Mouse (Mus musculus) liver, embryonic 14.5 days (tissue): ENCODE measurements at regions not wholly inside any gene's neighbourhood (a gene's known extent, or its start where the extent isn't known, plus 50 kb on each side); places are given as distances from the start of the nearest gene placed in this dataset.

Experiments
- ATAC-seq: fragments of 200-750 bp; cut with Nextera tagmentation; 2 replicates; pipeline ENCODE4 v1.8.0; 2017; ENCODE audit warnings: moderate number of reproducible peaks, mild to moderate bottlenecking, moderate library complexity; ENCODE audit not compliant: insufficient read depth
- DNase-seq, 3 experiments: peaks; one replicate each; pipeline ENCODE4 v3.0.0-alpha.2; 2012 to 2013; ENCODE audit warnings: low read depth in 3 of 3, low spot score in 3 of 3
- H3K27ac ChIP-seq: fragments of 300-500 bp; sonication (generic); 2 replicates; pipeline ENCODE4 v1.5.1; 2014; ENCODE audit warnings: moderate library complexity, mild to moderate bottlenecking, control low read depth, inconsistent platforms
- H3K27me3 ChIP-seq: fragments of 300-500 bp; sonication (generic); 2 replicates; pipeline ENCODE4 v1.6.1; 2014; ENCODE audit warnings: mild to moderate bottlenecking, low read length, moderate library complexity; ENCODE audit not compliant: control insufficient read depth, insufficient read depth
- H3K36me3 ChIP-seq: fragments of 300-500 bp; sonication (generic); replicated peaks from 2 replicates; pipeline ENCODE4 v1.6.1; 2014; ENCODE audit warnings: low read depth; ENCODE audit not compliant: control insufficient read depth, insufficient read depth
- H3K4me1 ChIP-seq, 2 experiments: fragments of 200-500 bp in 1 of 2; fragments of 300-500 bp in 1 of 2; sonication (generic) in 1 of 2; replicated peaks; 2 replicates each; pipeline ENCODE4 v1.6.1; 2012 to 2014; ENCODE audit warnings: antibody characterized with exemption in 1 of 2, inconsistent platforms in 1 of 2, low read length in 1 of 2; ENCODE audit not compliant: control insufficient read depth in 2 of 2, insufficient read depth in 2 of 2
- H3K4me2 ChIP-seq: fragments of 300-500 bp; sonication (generic); 2 replicates; pipeline ENCODE4 v1.6.1; 2014; ENCODE audit warnings: low read depth, mild to moderate bottlenecking, control low read depth, moderate library complexity
- H3K4me3 ChIP-seq, 2 experiments: fragments of 200-500 bp in 1 of 2; fragments of 300-500 bp in 1 of 2; sonication (generic) in 1 of 2; 2 replicates each; pipeline ENCODE4 v1.5.1; 2012 to 2014; ENCODE audit warnings: low read depth in 2 of 2, low read length in 2 of 2, mild to moderate bottlenecking in 2 of 2, control low read depth in 1 of 2, inconsistent platforms in 1 of 2, moderate library complexity in 1 of 2; ENCODE audit not compliant: insufficient read depth in 1 of 2
- H3K9ac ChIP-seq: fragments of 300-500 bp; sonication (generic); replicated peaks from 2 replicates; pipeline ENCODE4 v1.6.1; 2014; ENCODE audit warnings: mild to moderate bottlenecking, control low read depth, moderate library complexity
- H3K9me3 ChIP-seq: fragments of 300-500 bp; sonication (generic); 2 replicates; pipeline ENCODE4 v1.6.1; 2016; ENCODE audit warnings: low read length, mixed read lengths; ENCODE audit not compliant: control insufficient read depth
- CTCF ChIP-seq: IDR thresholded peaks from 2 replicates; pipeline ENCODE4 v1.5.1; 2016; ENCODE audit warnings: antibody characterized with exemption, low read depth, control low read depth
- EP300 ChIP-seq: IDR thresholded peaks from 2 replicates; pipeline ENCODE4 v1.6.1; 2016; ENCODE audit warnings: antibody characterized with exemption, low read depth
- WGBS: fragments of 180-500 bp; shearing (Covaris S2); extraction: QIAGEN DNeasy Blood & Tissue Kit; methylation state at CpG from one replicate; pipeline ENCODE4 v1.1.7; 2014; ENCODE audit not compliant: insufficient replicate concordance; 5-methylcytosine and 5-hydroxymethylcytosine counted together

DNA sequence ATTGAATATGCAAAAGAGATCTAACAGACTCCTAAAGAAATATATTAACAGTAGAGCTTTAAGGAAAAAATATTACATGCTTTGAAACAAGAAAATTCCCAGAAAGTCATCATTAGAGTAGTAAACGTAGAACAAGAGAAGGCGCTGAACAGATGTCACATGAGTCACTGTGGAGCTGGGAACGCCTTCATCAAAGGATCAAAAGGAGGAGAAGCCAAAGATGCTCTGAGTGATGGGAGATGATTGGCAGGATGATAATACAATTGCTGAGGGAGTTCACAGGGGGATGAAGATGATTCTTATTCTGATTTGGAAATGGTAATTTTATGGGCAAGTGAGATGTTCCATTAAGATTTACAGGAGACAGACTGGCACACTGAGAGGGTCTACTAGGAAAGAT, 417.1 kb upstream of the Syt1 start:
- no peak overlapping the region for H3K27ac ChIP-seq
- DNase-seq (no peak), ATAC-seq (no peak)
- no peak overlapping the region for H3K4me3 ChIP-seq
- no peaks in the 10 kb centered on the region for H3K9me3 ChIP-seq
- H3K4me1 ChIP-seq: no peaks in the 10 kb centered on the region
- no peak overlapping the region for H3K4me2 ChIP-seq
- no peaks in the 10 kb centered on the region for H3K36me3 ChIP-seq
- 75% methylated on average over 3 of the region's 3 CpGs for WGBS
- H3K9ac ChIP-seq: no peak overlapping the region
- no peaks in the 10 kb centered on the region for H3K27me3 ChIP-seq
- no peak for TF ChIP-seq EP300
- no peak for TF ChIP-seq CTCF

DNA sequence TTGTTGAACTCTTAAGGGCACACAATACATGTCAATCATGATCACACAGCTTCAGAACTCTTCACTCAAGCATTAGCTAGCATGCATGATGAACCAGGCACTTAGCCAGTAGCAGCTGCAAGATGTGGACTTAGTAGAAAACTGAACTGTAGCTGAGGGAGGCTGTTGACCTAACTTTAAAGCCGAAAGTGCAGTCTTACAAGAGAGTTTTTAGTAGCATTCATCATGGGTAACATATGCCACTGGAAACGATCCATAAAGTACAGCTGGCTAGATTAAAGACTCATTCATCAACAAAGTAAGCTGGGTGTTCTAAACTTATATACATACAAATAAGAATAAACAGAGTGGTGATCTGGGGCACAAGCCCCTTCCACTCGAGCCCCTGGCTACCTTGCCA, 396.2 kb upstream of the Syt1 start:
- Histone ChIP-seq H3K4me1 (no peaks in the 10 kb centered on the region), H3K4me3 (no peak overlapping the region), H3K9me3 (no peaks in the 10 kb centered on the region), H3K9ac (no peak overlapping the region), H3K4me2 (no peak overlapping the region), H3K27me3 (no peaks in the 10 kb centered on the region), H3K27ac (no peak overlapping the region), H3K36me3 (no peaks in the 10 kb centered on the region)
- WGBS: 50% methylated on average over 3 of the region's 3 CpGs
- ATAC-seq (no peak), DNase-seq (no peak)
- TF ChIP-seq EP300 (no peak), CTCF (no peak)

DNA sequence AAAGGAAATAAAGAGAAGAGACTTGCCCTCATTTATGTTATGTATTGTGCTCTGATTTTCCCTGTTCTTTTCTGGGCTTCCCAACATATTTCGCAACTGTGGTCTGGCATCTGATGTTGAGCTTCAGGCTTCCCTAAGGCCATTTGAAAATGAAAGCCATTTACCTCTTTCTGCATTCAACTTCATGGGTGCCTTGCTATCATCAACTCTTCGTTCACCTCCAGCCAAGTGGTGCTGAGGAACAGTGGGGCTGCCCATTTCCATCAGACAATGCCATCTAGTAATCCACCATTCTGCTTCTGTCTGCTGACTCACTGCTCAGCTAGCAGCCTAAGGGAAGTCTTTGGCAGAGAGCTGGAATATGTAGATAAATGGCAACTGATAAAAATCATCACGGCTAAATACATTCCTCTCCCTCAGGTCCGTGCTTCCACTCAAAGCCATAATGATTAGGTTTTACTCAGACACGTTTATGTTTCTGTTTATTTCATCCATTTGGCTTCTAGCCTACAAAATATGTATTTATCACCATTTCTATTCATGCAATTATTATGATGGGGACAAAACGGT, 394.4 kb upstream of the Syt1 start:
- Histone ChIP-seq H3K4me1 (no peaks in the 10 kb centered on the region), H3K27me3 (no peaks in the 10 kb centered on the region), H3K27ac (no peak overlapping the region), H3K4me3 (no peak overlapping the region), H3K4me2 (no peak overlapping the region), H3K36me3 (no peaks in the 10 kb centered on the region), H3K9ac (no peak overlapping the region), H3K9me3 (no peaks in the 10 kb centered on the region)
- 60% methylated on average over 6 of the region's 6 CpGs for WGBS
- no peak for DNase-seq
- ATAC-seq: no peak
- TF ChIP-seq CTCF: no peak
- TF ChIP-seq EP300: no peak

DNA sequence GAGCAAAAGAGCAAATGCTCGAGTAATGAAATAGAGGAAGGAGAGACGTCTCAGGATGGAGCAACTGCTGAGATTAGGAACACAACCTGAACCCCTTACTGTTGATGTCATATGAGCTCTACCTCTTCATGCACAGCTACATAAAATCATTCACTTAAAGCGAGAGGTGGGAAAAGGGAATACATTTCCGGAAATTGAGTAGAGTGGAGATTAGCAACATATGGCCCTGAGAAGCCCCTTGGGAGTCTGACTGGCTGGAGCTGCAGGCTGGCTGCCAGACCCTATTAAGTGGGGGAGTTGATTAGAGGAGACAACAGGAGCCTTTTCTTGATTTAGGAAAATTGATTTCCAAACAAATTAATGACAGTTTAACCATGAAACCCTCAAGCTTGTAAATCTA, 373.0 kb upstream of the Syt1 start:
- H3K27me3 ChIP-seq: no peaks in the 10 kb centered on the region
- 61% methylated on average over 4 of the region's 4 CpGs for whole genome bisulfite sequencing
- H3K4me1 ChIP-seq: no peaks in the 10 kb centered on the region
- no peaks in the 10 kb centered on the region for H3K9me3 ChIP-seq
- no peak for ATAC-seq
- no peak overlapping the region for H3K4me2 ChIP-seq
- no peak overlapping the region for H3K27ac ChIP-seq
- no peak overlapping the region for H3K4me3 ChIP-seq
- H3K36me3 ChIP-seq: no peaks in the 10 kb centered on the region
- DNase-seq: no peak
- no peak for TF ChIP-seq EP300
- no peak for TF ChIP-seq CTCF
- no peak overlapping the region for H3K9ac ChIP-seq

DNA sequence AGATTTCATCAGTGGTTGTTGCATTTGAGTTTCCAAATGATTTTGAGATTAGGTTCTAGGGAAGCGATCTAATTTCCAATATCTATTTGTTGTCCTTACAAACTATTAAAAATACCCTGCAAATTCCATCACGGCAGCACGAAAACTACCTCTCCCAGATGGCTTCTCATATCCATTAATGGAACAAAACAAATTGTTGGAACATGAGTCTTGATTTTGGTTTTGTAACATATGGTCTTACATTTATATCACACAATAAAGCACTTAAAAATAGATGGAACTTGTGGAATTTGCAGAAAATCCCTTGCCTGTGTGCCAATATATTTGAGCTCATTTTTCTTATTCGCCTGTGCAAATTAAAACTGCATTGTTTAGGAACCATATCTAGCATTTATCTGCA, 368.1 kb upstream of the Syt1 start:
- no peak overlapping the region for H3K27ac ChIP-seq
- ATAC-seq (no peak), DNase-seq (no peak)
- no peaks in the 10 kb centered on the region for H3K4me1 ChIP-seq
- no peak for TF ChIP-seq CTCF
- no peak for TF ChIP-seq EP300
- no peak overlapping the region for H3K4me3 ChIP-seq
- H3K9me3 ChIP-seq: no peaks in the 10 kb centered on the region
- no peak overlapping the region for H3K4me2 ChIP-seq
- no peak overlapping the region for H3K9ac ChIP-seq
- H3K27me3 ChIP-seq: no peaks in the 10 kb centered on the region
- H3K36me3 ChIP-seq: no peaks in the 10 kb centered on the region
- WGBS: 67% methylated on average over 4 of the region's 4 CpGs
